Mouse (Mus musculus) midbrain, embryonic 13.5 days (tissue): Measurements from ENCODE around the gene Nkx2-5. TPM values are rescaled to one million over a fixed set of nuclear protein-coding genes. Genes with fewer than 3 reads are reported as not detected.

Experiments used
- ATAC-seq: fragments of 200-750 bp; cut with Nextera tagmentation; 2 replicates; pipeline ENCODE4 v1.8.0; 2017; ENCODE audit warnings: mild to moderate bottlenecking, moderate TSS enrichment, moderate library complexity
- H3K27ac ChIP-seq: fragments of 300-500 bp; sonication (generic); 2 replicates; pipeline ENCODE4 v1.5.1; 2015; ENCODE audit warnings: inconsistent platforms, mild to moderate bottlenecking, moderate library complexity
- H3K27me3 ChIP-seq: fragments of 300-500 bp; sonication (generic); 2 replicates; pipeline ENCODE4 v1.6.1; 2015; ENCODE audit warnings: mild to moderate bottlenecking, inconsistent platforms
- H3K36me3 ChIP-seq: fragments of 300-500 bp; sonication (generic); 2 replicates; pipeline ENCODE4 v1.6.1; 2015; ENCODE audit warnings: mild to moderate bottlenecking, inconsistent platforms
- H3K4me1 ChIP-seq: fragments of 300-500 bp; sonication (generic); replicated peaks from 2 replicates; pipeline ENCODE4 v1.6.1; 2015; ENCODE audit warnings: inconsistent platforms
- H3K4me2 ChIP-seq: fragments of 300-500 bp; sonication (generic); replicated peaks from 2 replicates; pipeline ENCODE4 v1.6.1; 2015; ENCODE audit warnings: moderate library complexity, mild to moderate bottlenecking, inconsistent platforms
- H3K4me3 ChIP-seq: fragments of 300-500 bp; sonication (generic); replicated peaks from 2 replicates; pipeline ENCODE4 v1.5.1; 2015; ENCODE audit warnings: mild to moderate bottlenecking, inconsistent platforms
- H3K9ac ChIP-seq: fragments of 300-500 bp; sonication (generic); replicated peaks from 2 replicates; pipeline ENCODE4 v1.6.1; 2015; ENCODE audit warnings: mild to moderate bottlenecking, inconsistent platforms
- H3K9me3 ChIP-seq: fragments of 300-500 bp; sonication (generic); 2 replicates; pipeline ENCODE4 v1.6.1; 2016; ENCODE audit warnings: mild to moderate bottlenecking, inconsistent platforms
- WGBS: fragments of 180-500 bp; shearing (Covaris S2); methylation state at CpG from one replicate; pipeline ENCODE4 v1.1.7; 2015; 5-methylcytosine and 5-hydroxymethylcytosine counted together
- polyA plus RNA-seq: library from polyadenylated mRNA; unstranded; fragments of >200 nt; fragmentation: Nextera tagmentation; extraction: Ambion mirVana; gene quantifications from 2 replicates; pipeline ENCODE4 v1.2.1, GENCODE M21; 2015

Nkx2-5 gene
- polyA plus RNA-seq, 1 experiment from 2014 or later = not detected

- Histone ChIP-seq H3K9me3 (no peaks in the 10 kb centered on the region), H3K4me2 (no peak overlapping the region), H3K4me1 (no peaks in the 10 kb centered on the region), H3K27ac (no peak overlapping the region), H3K36me3 (no peaks in the 10 kb centered on the region), H3K9ac (no peak overlapping the region), H3K27me3 (peaks cover 80% of the 10 kb centered on the region), H3K4me3 (no peak overlapping the region)
- ATAC-seq = no peak
- 88% methylated on average over 2 of the region's 2 CpGs for WGBS
Observed at GRCm38 (mm10) chr17:26833806-26834205, 11.0 kb downstream of the Nkx2-5 start.

GRCm38 (mm10) chr17:26826131-26826530, 18.7 kb downstream of the Nkx2-5 start:
- H3K4me2 ChIP-seq = no peak overlapping the region
- peaks cover 23% of the 10 kb centered on the region for H3K27me3 ChIP-seq
- WGBS = 80% methylated on average over 16 of the region's 17 CpGs
- no peak overlapping the region for H3K9ac ChIP-seq
- no peak overlapping the region for H3K27ac ChIP-seq
- H3K4me3 ChIP-seq = no peak overlapping the region
- ATAC-seq = no peak
- no peaks in the 10 kb centered on the region for H3K36me3 ChIP-seq
- no peaks in the 10 kb centered on the region for H3K9me3 ChIP-seq
- no peaks in the 10 kb centered on the region for H3K4me1 ChIP-seq

GRCm38 (mm10) chr17:26817776-26818175, 27.0 kb downstream of the Nkx2-5 start:
- peaks cover 6% of the 10 kb centered on the region; the same call in 1 of the 2 replicates for H3K27me3 ChIP-seq
- no peak for ATAC-seq
- H3K4me3 ChIP-seq = no peak overlapping the region
- H3K36me3 ChIP-seq = no peaks in the 10 kb centered on the region
- H3K9me3 ChIP-seq = no peaks in the 10 kb centered on the region
- H3K4me1 ChIP-seq = no peaks in the 10 kb centered on the region
- H3K27ac ChIP-seq = no peak overlapping the region
- no peak overlapping the region for H3K9ac ChIP-seq
- H3K4me2 ChIP-seq = no peak overlapping the region

GRCm38 (mm10) chr17:26816810-26817209, 28.0 kb downstream of the Nkx2-5 start:
- no peaks in the 10 kb centered on the region for H3K9me3 ChIP-seq

GRCm38 (mm10) chr17:26813497-26813896, 31.3 kb downstream of the Nkx2-5 start:
- Histone ChIP-seq H3K4me3 (no peak overlapping the region), H3K27ac (no peak overlapping the region), H3K4me2 (no peak overlapping the region), H3K4me1 (no peaks in the 10 kb centered on the region), H3K9me3 (no peaks in the 10 kb centered on the region), H3K9ac (no peak overlapping the region), H3K27me3 (peaks cover 6% of the 10 kb centered on the region; the same call in 1 of the 2 replicates), H3K36me3 (no peaks in the 10 kb centered on the region)
- 86% methylated on average over 9 of the region's 9 CpGs for WGBS
- no peak for ATAC-seq

More at GRCm38 (mm10) chr17:26816810-26817209, 28.0 kb downstream of the Nkx2-5 start:
- H3K27ac ChIP-seq = no peak overlapping the region
- H3K4me1 ChIP-seq = no peaks in the 10 kb centered on the region
- WGBS = 81% methylated on average over 6 of the region's 6 CpGs
- peaks cover 6% of the 10 kb centered on the region; the same call in 1 of the 2 replicates for H3K27me3 ChIP-seq
- no peak overlapping the region for H3K4me2 ChIP-seq
- no peak overlapping the region for H3K9ac ChIP-seq
- H3K4me3 ChIP-seq = no peak overlapping the region
- no peaks in the 10 kb centered on the region for H3K36me3 ChIP-seq
- no peak for ATAC-seq

- Histone ChIP-seq H3K27me3 (no peaks in the 10 kb centered on the region), H3K4me1 (no peaks in the 10 kb centered on the region), H3K27ac (no peak overlapping the region), H3K36me3 (no peaks in the 10 kb centered on the region), H3K4me2 (no peak overlapping the region), H3K9ac (no peak overlapping the region), H3K9me3 (no peaks in the 10 kb centered on the region), H3K4me3 (no peak overlapping the region)
- ATAC-seq = no peak
- 81% methylated on average over 2 of the region's 2 CpGs for WGBS
Observed at GRCm38 (mm10) chr17:26812607-26813006, 32.2 kb downstream of the Nkx2-5 start.

- no peak overlapping the region for H3K27ac ChIP-seq
- no peak overlapping the region for H3K4me2 ChIP-seq
- no peaks in the 10 kb centered on the region for H3K9me3 ChIP-seq
- no peak overlapping the region for H3K4me3 ChIP-seq
- no peaks in the 10 kb centered on the region for H3K27me3 ChIP-seq
- WGBS = 87% methylated on average over 3 of the region's 3 CpGs
- H3K9ac ChIP-seq = no peak overlapping the region
- ATAC-seq = no peak
- H3K4me1 ChIP-seq = no peaks in the 10 kb centered on the region
- no peaks in the 10 kb centered on the region for H3K36me3 ChIP-seq
Observed at GRCm38 (mm10) chr17:26802886-26803285, 41.9 kb downstream of the Nkx2-5 start.

- Histone ChIP-seq H3K27me3 (no peaks in the 10 kb centered on the region), H3K4me1 (no peaks in the 10 kb centered on the region), H3K9ac (no peak overlapping the region), H3K36me3 (peaks cover 12% of the 10 kb centered on the region), H3K27ac (no peak overlapping the region), H3K4me3 (no peak overlapping the region), H3K9me3 (no peaks in the 10 kb centered on the region), H3K4me2 (no peak overlapping the region)
- 79% methylated on average over 6 of the region's 6 CpGs for WGBS
- ATAC-seq = no peak
Observed at GRCm38 (mm10) chr17:26797379-26798128, 47.3 kb downstream of the Nkx2-5 start.

- H3K4me1 ChIP-seq = no peaks in the 10 kb centered on the region
- H3K9ac ChIP-seq = no peak overlapping the region
- H3K4me2 ChIP-seq = no peak overlapping the region
- H3K27me3 ChIP-seq = no peaks in the 10 kb centered on the region
- WGBS = 78% methylated on average over 7 of the region's 7 CpGs
- no peak overlapping the region for H3K4me3 ChIP-seq
- H3K36me3 ChIP-seq = peaks cover 33% of the 10 kb centered on the region
- no peak overlapping the region for H3K27ac ChIP-seq
- H3K9me3 ChIP-seq = no peaks in the 10 kb centered on the region
- ATAC-seq = no peak
Observed at GRCm38 (mm10) chr17:26795386-26795785, 49.4 kb downstream of the Nkx2-5 start.

- H3K9ac ChIP-seq = no peak overlapping the region
- ATAC-seq = no peak
- peaks cover 40% of the 10 kb centered on the region for H3K36me3 ChIP-seq
- 14% methylated on average over 3 of the region's 3 CpGs for WGBS
- H3K9me3 ChIP-seq = no peaks in the 10 kb centered on the region
- H3K4me2 ChIP-seq = no peak overlapping the region
- H3K4me3 ChIP-seq = no peak overlapping the region
- H3K27ac ChIP-seq = no peak overlapping the region
- H3K27me3 ChIP-seq = no peaks in the 10 kb centered on the region
- no peaks in the 10 kb centered on the region for H3K4me1 ChIP-seq
Observed at GRCm38 (mm10) chr17:26794744-26795143, 50.1 kb downstream of the Nkx2-5 start.

- Histone ChIP-seq H3K27me3 (no peaks in the 10 kb centered on the region), H3K27ac (no peak overlapping the region), H3K4me2 (no peak overlapping the region), H3K9ac (no peak overlapping the region), H3K9me3 (no peaks in the 10 kb centered on the region), H3K4me3 (no peak overlapping the region), H3K36me3 (peaks cover 55% of the 10 kb centered on the region), H3K4me1 (no peaks in the 10 kb centered on the region)
- 89% methylated on average over 5 of the region's 5 CpGs for WGBS
- ATAC-seq = no peak
Observed at GRCm38 (mm10) chr17:26793068-26793765, 51.6 kb downstream of the Nkx2-5 start.

- ATAC-seq = no peak
- no peak overlapping the region for H3K4me2 ChIP-seq
- H3K9me3 ChIP-seq = no peaks in the 10 kb centered on the region
- no peaks in the 10 kb centered on the region for H3K4me1 ChIP-seq
- H3K27me3 ChIP-seq = no peaks in the 10 kb centered on the region
- no peak overlapping the region for H3K27ac ChIP-seq
- 94% methylated on average over 15 of the region's 15 CpGs for WGBS
- H3K9ac ChIP-seq = no peak overlapping the region
- H3K36me3 ChIP-seq = peaks cover 62% of the 10 kb centered on the region
- H3K4me3 ChIP-seq = no peak overlapping the region
Observed at GRCm38 (mm10) chr17:26792096-26792495, 52.7 kb downstream of the Nkx2-5 start.
